ENCODE assay signal across 7 mouse cellular contexts in the genomic region with DNA sequence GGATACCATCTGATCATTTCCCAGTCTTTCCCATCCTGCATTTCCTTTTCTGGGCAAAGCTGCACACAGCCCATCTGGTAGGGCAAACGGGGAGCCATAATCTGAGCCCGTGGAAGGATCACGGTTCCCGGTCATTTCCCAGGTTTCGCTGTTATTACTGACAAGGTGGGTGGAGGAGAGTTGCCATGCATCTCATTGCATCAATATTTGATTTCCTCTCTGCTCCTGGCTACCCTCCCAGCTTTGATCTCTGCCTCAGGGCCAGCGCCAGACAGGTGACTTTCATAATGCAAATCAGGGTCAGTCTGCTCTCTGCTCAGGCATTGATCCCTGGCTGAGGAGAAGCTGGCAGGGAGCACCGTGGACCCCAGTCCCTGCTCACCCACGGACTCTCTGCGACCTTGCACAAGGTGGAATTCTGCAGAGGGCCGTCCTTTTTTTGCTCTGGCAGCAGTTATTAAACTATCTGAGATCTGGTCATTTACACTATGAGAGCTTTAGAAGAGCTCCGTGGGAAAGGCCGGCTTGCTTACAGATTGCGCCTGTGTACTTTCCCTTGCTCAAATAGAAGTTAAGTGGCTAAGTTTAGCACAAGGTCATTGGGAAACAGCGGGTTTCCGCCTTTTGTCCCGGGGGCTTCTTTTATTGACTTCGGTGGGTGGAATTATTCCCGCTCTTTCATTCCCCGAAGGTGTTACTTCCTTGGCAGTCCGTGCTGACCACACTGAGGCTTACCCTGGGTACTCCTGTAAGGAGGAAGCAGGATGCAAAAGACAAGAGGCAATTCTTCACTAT.
DNase-seq lines count a peak whose midpoint lies in the region; ATAC-seq and TF ChIP-seq lines count a peak whose summit lies in the region.

No protein-coding gene starts in this region.

- no peak for TF ChIP-seq CTCF in kidney, adult 2 months (conservative IDR thresholded peaks at IDR 0.05; ENCODE audit: insufficient read depth, insufficient read length, low read depth, low read length)
- no peak for TF ChIP-seq CTCF in lung, embryonic 14.5 days (IDR thresholded peaks at IDR 0.05; ENCODE audit: low read depth)
- no peak for TF ChIP-seq CTCF in thymus, adult 2 months (IDR thresholded peaks at IDR 0.05; ENCODE audit: borderline replicate concordance, control insufficient read depth, extremely low read depth, insufficient read depth, low read length, poor library complexity)

- H3K36me3 ChIP-seq in kidney, adult 2 months (ENCODE audit: control insufficient read depth, insufficient read depth, low read length), result no peaks in the 10 kb centered on the region
- no peaks in the 10 kb centered on the region for H3K36me3 ChIP-seq in lung, embryonic 14.5 days (ENCODE audit: insufficient read depth)
- no peaks in the 10 kb centered on the region for H3K36me3 ChIP-seq in thymus, adult 2 months (ENCODE audit: control insufficient read depth, insufficient read depth, low read length)

- H3K27ac ChIP-seq in kidney, adult 2 months (ENCODE audit: insufficient read depth, low read depth, low read length), result 0 out of 2 replicates have a peak overlapping the region, but pooled peaks have one; percentile 20
- no peak overlapping the region for H3K27ac ChIP-seq in lung, embryonic 14.5 days (ENCODE audit: low read depth)
- no peak overlapping the region for H3K27ac ChIP-seq in thymus, adult 2 months (ENCODE audit: control insufficient read depth, insufficient read depth, low read length)

- H3K9me3 ChIP-seq in lung, embryonic 14.5 days (ENCODE audit: low read depth, low read length), result no peaks in the 10 kb centered on the region

- peak; percentile 16; the same call in 1 of the 2 replicates for ATAC-seq in lung, embryonic 14.5 days (ENCODE audit: insufficient read depth)

- peak; percentile 6 for DNase-seq in urinary bladder, postnatal 14 days (ENCODE audit: low spot score)
- no peak for DNase-seq in urinary bladder, postnatal 10 days (ENCODE audit: low spot score)
- DNase-seq in kidney, adult 2 months, result peak; percentile 45
- DNase-seq in lung, embryonic 14.5 days, result peak; percentile 71
- no peak for DNase-seq in right cerebral cortex, postnatal 10 days (ENCODE audit: low spot score in 2 of 2)
- no peak for DNase-seq in spleen, postnatal 36 days (ENCODE audit: low spot score in 2 of 2)
- no peak for DNase-seq in thymus, adult 2 months

- peak overlapping the region; percentile 19 for H3K4me3 ChIP-seq in kidney, adult 2 months (ENCODE audit: insufficient read depth, low read depth, low read length)
- peak overlapping the region; percentile 6; the same call in 1 of the 2 replicates for H3K4me3 ChIP-seq in lung, embryonic 14.5 days (ENCODE audit: low read depth, low read length)
- no peak overlapping the region for H3K4me3 ChIP-seq in thymus, adult 2 months (ENCODE audit: control insufficient read depth, insufficient read depth, low read length)

- WGBS in kidney, adult 2 months, result 18% methylated on average over 20 of the region's 20 CpGs
- WGBS in lung, embryonic 14.5 days, result 25% methylated on average over 20 of the region's 20 CpGs
- WGBS in thymus, adult 2 months, result 24% methylated on average over 20 of the region's 20 CpGs

- H3K4me1 ChIP-seq in kidney, adult 2 months (ENCODE audit: control insufficient read depth, insufficient read depth, low read length), result 0 out of 2 replicates have a peak, but pooled peaks cover 4% of the 10 kb centered on the region
- H3K4me1 ChIP-seq in lung, embryonic 14.5 days (ENCODE audit: insufficient read depth), result peaks cover 6% of the 10 kb centered on the region
- no peaks in the 10 kb centered on the region for H3K4me1 ChIP-seq in thymus, adult 2 months (replicated peaks; ENCODE audit: control insufficient read depth, insufficient read depth, low read length)

- no peak overlapping the region for H3K9ac ChIP-seq in lung, embryonic 14.5 days

- no peak for TF ChIP-seq POLR2A in kidney, adult 2 months (IDR thresholded peaks at IDR 0.05; ENCODE audit: low read depth, low read length)
- TF ChIP-seq POLR2A in thymus, adult 2 months (IDR thresholded peaks at IDR 0.05; ENCODE audit: control insufficient read depth, extremely low read depth, insufficient read depth, low read length, poor library complexity), result no peak

- peak overlapping the region; percentile 51 for H3K4me2 ChIP-seq in lung, embryonic 14.5 days

- no peaks in the 10 kb centered on the region for H3K27me3 ChIP-seq in kidney, adult 2 months (replicated peaks; ENCODE audit: control insufficient read depth, insufficient read depth, low read length)
- H3K27me3 ChIP-seq in lung, embryonic 14.5 days (ENCODE audit: insufficient read depth, low read length), result no peaks in the 10 kb centered on the region
- H3K27me3 ChIP-seq in thymus, adult 2 months (ENCODE audit: control insufficient read depth, insufficient read depth, low read length), result no peaks in the 10 kb centered on the region

Comparison
In these comparisons a context has a peak if more than half of its experiments do, and no peak if none do; other contexts are left out.
1. DNase-seq: peak in urinary bladder, postnatal 14 days (single experiment), kidney, adult 2 months (single experiment) and lung, embryonic 14.5 days (single experiment); none in urinary bladder, postnatal 10 days (single experiment), right cerebral cortex, postnatal 10 days (0 of 2), spleen, postnatal 36 days (0 of 2) and thymus, adult 2 months (single experiment).